Mouse (Mus musculus) C2C12 (cell line): ENCODE measurements around the gene Ubac2.

ENCODE experiments used
- CTCF ChIP-seq: IDR thresholded peaks from one replicate; pipeline ENCODE4 v1.5.1; 2011; ENCODE audit not compliant: control insufficient read depth, insufficient read depth, insufficient read length
- MYOD1 ChIP-seq: IDR thresholded peaks from one replicate; pipeline ENCODE4 v1.6.1; 2011; ENCODE audit warnings: low read depth; ENCODE audit not compliant: control insufficient read depth, insufficient read length
- USF1 ChIP-seq: IDR thresholded peaks from one replicate; pipeline ENCODE4 v1.6.1; 2011; ENCODE audit warnings: low read depth, mild to moderate bottlenecking, control low read depth, moderate library complexity

- no peak for TF ChIP-seq CTCF
- TF ChIP-seq USF1 = no peak
- no peak for TF ChIP-seq MYOD1
Observed at GRCm38 (mm10) chr14:121983009-121983933, 104.9 kb downstream of the Ubac2 start.
